Mouse (Mus musculus): ENCODE data around the gene Prss12.

Gene Prss12

DNA sequence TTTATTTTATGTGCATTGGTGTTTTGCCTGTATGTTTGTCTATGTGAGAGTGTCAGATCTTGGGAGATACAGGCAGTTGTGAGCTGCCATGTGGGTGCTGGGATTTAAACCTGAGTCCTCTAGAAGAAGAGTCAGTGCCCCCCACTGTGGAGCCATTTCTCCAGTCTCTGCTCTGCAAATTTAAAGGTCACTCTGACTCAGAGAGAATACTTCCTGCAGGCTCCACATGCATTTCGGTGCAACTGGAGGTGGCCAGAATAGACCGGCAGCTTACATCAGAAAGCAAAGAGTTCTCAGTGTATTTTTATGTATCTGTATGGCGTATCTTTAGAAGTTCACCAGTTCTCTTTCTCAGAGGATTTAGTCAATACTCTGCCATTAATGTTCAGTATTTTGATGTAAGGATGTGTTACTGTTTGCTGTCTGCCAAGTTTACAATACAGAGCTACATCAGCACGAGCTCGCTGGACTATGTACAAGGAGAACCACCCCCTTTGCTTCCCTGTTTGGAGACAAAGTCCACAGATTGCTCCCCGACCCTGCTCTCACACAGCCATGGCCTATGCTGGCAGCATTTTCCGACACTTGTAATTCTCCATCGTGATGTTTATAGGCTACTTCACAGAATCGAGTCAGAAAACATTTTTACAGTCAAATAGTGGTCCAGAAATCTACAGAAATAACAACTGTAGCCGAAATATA, 81.2 kb downstream of the Prss12 start:
- no peak for DNase-seq (ENCODE audit: low spot score in 2 of 2)

DNA sequence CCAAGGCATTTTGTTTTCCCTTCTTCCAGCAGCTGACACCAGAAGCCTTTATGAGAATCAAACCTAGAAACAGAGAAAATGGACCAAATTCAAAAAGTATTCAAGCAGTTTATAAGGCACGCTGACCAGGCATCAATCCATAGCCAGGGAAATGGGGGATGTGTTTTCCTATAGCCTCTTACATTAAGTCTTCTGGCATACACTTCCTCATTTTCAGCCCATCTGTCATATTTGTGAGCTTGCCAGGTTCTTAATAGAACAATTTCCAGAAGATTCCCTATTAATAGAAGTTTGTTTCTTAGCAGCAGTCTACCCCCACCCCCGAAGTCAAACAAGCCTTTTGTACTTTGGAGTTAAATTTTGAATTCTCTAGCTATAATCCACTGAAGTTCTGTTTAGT, 84.4 kb downstream of the Prss12 start:
- DNase-seq (ENCODE audit: low spot score in 2 of 2), result no peak

DNA sequence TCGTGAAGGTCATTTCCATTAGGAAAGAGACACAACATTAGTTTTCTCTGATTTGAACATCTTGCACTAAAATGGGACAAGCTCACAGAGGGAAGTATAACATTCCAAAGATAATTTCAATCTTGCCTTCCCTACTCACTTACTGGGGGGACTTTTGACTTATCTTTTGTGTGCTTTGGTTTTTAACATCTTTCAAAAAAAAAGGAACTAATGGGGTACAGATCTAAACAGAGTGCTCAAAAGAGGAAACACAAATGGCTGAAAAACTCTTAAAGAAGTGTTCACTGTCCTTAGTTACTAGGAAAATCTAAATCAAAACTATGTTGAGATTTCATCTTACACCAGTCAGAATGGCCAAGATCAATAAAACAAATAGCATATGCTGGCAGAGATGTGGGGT, 90.6 kb downstream of the Prss12 start:
- no peak for DNase-seq (ENCODE audit: low spot score in 2 of 2)

DNA sequence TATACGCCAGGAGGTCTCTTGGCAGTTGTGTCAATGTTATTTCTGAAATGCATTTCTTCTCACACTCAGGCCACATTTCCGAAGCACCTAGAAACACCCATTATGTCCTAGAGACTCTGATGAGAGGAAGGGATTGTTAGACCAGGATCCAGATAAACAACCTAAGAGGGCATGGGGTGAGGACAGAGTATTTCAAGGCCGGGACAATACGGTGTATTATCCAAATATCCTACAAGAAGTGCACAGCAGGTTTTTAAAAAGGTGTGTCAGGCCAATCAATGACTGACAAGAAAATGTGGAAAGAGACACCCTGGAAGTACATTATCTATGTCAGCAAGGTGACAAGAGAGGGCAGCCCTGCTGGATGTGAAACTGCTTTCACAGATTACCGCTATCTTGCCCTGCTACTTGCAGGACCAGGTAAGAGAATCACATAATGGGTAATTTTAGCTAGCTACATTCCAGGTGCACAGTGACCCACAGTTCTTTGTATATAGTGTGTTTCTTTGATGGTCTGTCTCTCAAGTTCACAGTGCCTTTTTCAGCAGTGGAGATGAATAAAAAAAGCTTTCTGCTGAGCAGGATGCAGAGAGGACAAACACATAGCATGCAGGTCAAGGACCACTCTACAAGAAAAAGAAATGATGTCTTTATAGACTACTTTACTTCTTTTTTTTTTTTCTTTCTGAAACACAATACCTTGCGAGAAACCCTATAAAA, 97.0 kb downstream of the Prss12 start:
- DNase-seq (ENCODE audit: low spot score in 2 of 2), result no peak

DNA sequence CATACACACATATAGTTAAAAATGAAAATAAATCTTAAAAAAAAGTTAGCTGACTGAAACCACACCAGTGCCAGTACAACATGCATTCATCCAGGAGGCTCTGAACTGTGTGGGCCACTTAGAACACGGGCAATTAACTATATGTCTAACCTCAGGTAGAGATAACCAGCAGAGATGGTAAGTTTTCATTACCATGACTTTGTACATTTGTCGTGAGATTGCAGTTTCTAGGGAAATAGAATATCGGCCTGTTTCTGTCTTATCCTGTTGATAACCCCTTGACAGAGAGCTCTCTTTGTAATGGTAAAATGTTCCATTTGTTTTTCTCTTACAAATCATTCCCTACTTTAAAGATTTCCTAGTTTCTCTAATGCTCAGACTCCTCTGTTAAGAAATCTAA, 103.8 kb downstream of the Prss12 start:
- no peak for DNase-seq (ENCODE audit: low spot score in 2 of 2)

DNA sequence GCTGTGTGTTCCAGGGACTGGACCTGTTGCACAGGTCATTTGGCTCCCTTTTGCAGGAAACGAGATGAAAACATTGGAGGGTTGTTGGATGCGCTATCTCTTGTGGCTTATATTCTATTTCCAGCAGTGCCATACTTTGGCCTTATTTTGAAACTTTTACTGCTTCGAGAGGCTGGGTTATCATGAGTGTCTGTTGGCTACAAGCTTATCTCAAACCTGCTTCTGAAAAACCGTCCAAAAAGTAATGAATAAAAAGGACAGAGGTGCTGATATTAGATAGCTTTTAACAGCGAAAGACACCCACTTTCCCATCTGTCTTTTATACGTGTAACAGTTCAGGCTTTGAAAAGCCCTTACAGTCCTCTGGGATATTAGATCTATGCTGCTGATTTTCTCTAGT, 107.2 kb downstream of the Prss12 start:
- no peak for DNase-seq (ENCODE audit: low spot score in 2 of 2)

DNA sequence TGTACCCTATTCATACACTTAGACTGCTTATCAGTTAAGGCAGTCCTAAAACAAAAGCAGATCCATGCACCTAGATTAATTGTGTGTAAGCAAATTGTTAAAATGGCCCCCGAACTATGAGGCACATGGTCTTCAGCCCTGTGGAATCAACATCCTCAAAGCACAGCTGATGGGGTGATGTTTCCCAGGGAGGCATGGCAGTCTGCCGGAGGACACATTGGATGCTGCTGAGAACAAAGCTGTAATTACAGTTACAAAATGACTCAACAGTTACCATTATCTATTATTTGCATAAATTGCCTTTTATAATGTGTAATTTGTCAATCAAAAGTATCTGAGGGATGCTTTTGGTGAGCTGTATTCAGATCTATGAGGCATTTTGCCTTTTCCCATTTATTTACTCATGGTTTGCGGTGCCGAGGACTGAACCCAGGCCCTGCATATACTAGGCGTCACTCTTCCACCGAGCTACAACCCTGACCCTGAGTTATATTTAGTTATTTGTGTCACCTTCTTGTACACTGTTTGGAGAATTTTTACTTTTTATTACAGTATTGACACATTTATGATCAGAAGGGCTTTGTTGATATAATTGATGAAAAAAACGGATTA, 108.6 kb downstream of the Prss12 start:
- no peak for DNase-seq (ENCODE audit: low spot score in 2 of 2)
